8 mouse cellular contexts compared by ENCODE assay signal in genomic region chr10:69870348-69870747, GRCm38 (mm10).
DNase-seq lines count a peak whose midpoint lies in the region; ATAC-seq lines count a peak whose summit lies in the region.

No protein-coding gene starts in this region.

- peak; percentile 49 for DNase-seq in kidney, adult 11 months
- DNase-seq in cerebellum, adult 18-20 months: peak; percentile 88 to 91
- DNase-seq in gastrocnemius, adult 8-10 months (ENCODE audit: low spot score in 2 of 2): peak; percentile 58 to 63
- peak; percentile 50 for DNase-seq in ovary, postnatal 10 days (ENCODE audit: low spot score)
- DNase-seq in thymus, postnatal 25 days: peak; percentile 49

- no peaks in the 10 kb centered on the region for H3K27me3 ChIP-seq in kidney, embryonic 14.5 days (ENCODE audit: control insufficient read depth, insufficient read depth, low read length)
- no peaks in the 10 kb centered on the region for H3K27me3 ChIP-seq in kidney, embryonic 16.5 days (ENCODE audit: insufficient read depth, low read length)
- H3K27me3 ChIP-seq in liver, embryonic 16.5 days (ENCODE audit: control insufficient read depth, insufficient read depth, low read depth, low read length): no peaks in the 10 kb centered on the region

- H3K9me3 ChIP-seq in kidney, embryonic 14.5 days (ENCODE audit: control insufficient read depth, low read length): no peaks in the 10 kb centered on the region
- H3K9me3 ChIP-seq in kidney, embryonic 16.5 days (ENCODE audit: low read length): no peaks in the 10 kb centered on the region
- no peaks in the 10 kb centered on the region for H3K9me3 ChIP-seq in liver, embryonic 16.5 days (replicated peaks; ENCODE audit: control insufficient read depth, low read length)

- H3K36me3 ChIP-seq in kidney, embryonic 14.5 days (ENCODE audit: control insufficient read depth, insufficient read depth, low read length): no peaks in the 10 kb centered on the region; the same call in 1 of the 2 replicates
- 0 out of 2 replicates have a peak, but pooled peaks cover 3% of the 10 kb centered on the region for H3K36me3 ChIP-seq in kidney, embryonic 16.5 days (ENCODE audit: insufficient read depth, low read length)
- no peaks in the 10 kb centered on the region for H3K36me3 ChIP-seq in liver, embryonic 16.5 days (ENCODE audit: control insufficient read depth, insufficient read depth)

- no peak for ATAC-seq in kidney, embryonic 14.5 days (ENCODE audit: low FRiP score, low TSS enrichment)
- ATAC-seq in kidney, embryonic 16.5 days (ENCODE audit: low FRiP score, low TSS enrichment): peak; percentile 54; the same call in 1 of the 2 replicates
- ATAC-seq in liver, embryonic 16.5 days (ENCODE audit: low read depth): 0 out of 2 replicates have a peak, but pooled peaks have one; percentile 35

- 10% methylated on average over 5 of the region's 5 CpGs for WGBS in kidney, embryonic 14.5 days
- 7% methylated on average over 5 of the region's 5 CpGs for WGBS in kidney, embryonic 16.5 days
- WGBS in liver, embryonic 16.5 days (ENCODE audit: insufficient replicate concordance): 11% methylated on average over 5 of the region's 5 CpGs

- no peak overlapping the region for H3K9ac ChIP-seq in kidney, embryonic 14.5 days (ENCODE audit: low read depth, low read length)
- no peak overlapping the region for H3K9ac ChIP-seq in kidney, embryonic 16.5 days (replicated peaks; ENCODE audit: low read length)
- H3K9ac ChIP-seq in liver, embryonic 16.5 days (ENCODE audit: low read depth, low read length): no peak overlapping the region

- no peaks in the 10 kb centered on the region for H3K4me1 ChIP-seq in kidney, embryonic 14.5 days (ENCODE audit: control insufficient read depth, insufficient read depth, low read length)
- H3K4me1 ChIP-seq in kidney, embryonic 16.5 days (ENCODE audit: insufficient read depth, low read length): no peaks in the 10 kb centered on the region
- no peaks in the 10 kb centered on the region for H3K4me1 ChIP-seq in liver, embryonic 16.5 days (ENCODE audit: control insufficient read depth, low read depth, low read length)

- no peak overlapping the region for H3K27ac ChIP-seq in kidney, embryonic 14.5 days (ENCODE audit: low read depth, low read length)
- H3K27ac ChIP-seq in kidney, embryonic 16.5 days (ENCODE audit: low read length): no peak overlapping the region
- no peak overlapping the region for H3K27ac ChIP-seq in liver, embryonic 16.5 days (ENCODE audit: low read length)

- H3K4me2 ChIP-seq in kidney, embryonic 14.5 days (replicated peaks; ENCODE audit: low read depth, low read length): no peak overlapping the region
- H3K4me2 ChIP-seq in kidney, embryonic 16.5 days (replicated peaks; ENCODE audit: low read depth, low read length): no peak overlapping the region
- no peak overlapping the region for H3K4me2 ChIP-seq in liver, embryonic 16.5 days (ENCODE audit: low read depth, low read length)

- no peak overlapping the region for H3K4me3 ChIP-seq in kidney, embryonic 14.5 days (ENCODE audit: low read length)
- no peak overlapping the region for H3K4me3 ChIP-seq in kidney, embryonic 16.5 days (ENCODE audit: low read length)
- no peak overlapping the region for H3K4me3 ChIP-seq in liver, embryonic 16.5 days (ENCODE audit: low read depth, low read length)
